Mouse (Mus musculus) limb, embryonic 12.5 days (tissue): ENCODE results near the gene F3. TPM values are rescaled to one million over a fixed set of nuclear protein-coding genes. Genes with fewer than 3 reads are reported as not detected.
"Not testable (repeated sequence)": the region's sequence is repeated elsewhere in the genome, so short reads cannot be mapped to it uniquely, and the experiment has no call there.

Source experiments
- ATAC-seq: fragments of 200-750 bp; cut with Nextera tagmentation; 2 replicates; pipeline ENCODE4 v1.8.0; 2017; ENCODE audit warnings: low read depth, moderate TSS enrichment; ENCODE audit not compliant: insufficient number of reproducible peaks, insufficient read depth, low FRiP score, low TSS enrichment
- H3K27ac ChIP-seq: fragments of 300-500 bp; sonication (generic); 2 replicates; pipeline ENCODE4 v1.5.1; 2016; ENCODE audit warnings: mild to moderate bottlenecking, moderate library complexity
- H3K27me3 ChIP-seq: fragments of 300-500 bp; sonication (generic); 2 replicates; pipeline ENCODE4 v1.6.1; 2016; ENCODE audit warnings: mild to moderate bottlenecking, moderate library complexity
- H3K36me3 ChIP-seq: fragments of 300-500 bp; sonication (generic); 2 replicates; pipeline ENCODE4 v1.6.1; 2016; ENCODE audit warnings: mild to moderate bottlenecking, moderate library complexity
- H3K4me1 ChIP-seq: fragments of 300-500 bp; sonication (generic); replicated peaks from 2 replicates; pipeline ENCODE4 v1.6.1; 2016
- H3K4me2 ChIP-seq: fragments of 300-500 bp; sonication (generic); 2 replicates; pipeline ENCODE4 v1.6.1; 2016; ENCODE audit warnings: mild to moderate bottlenecking, moderate library complexity
- H3K4me3 ChIP-seq: fragments of 300-500 bp; sonication (generic); replicated peaks from 2 replicates; pipeline ENCODE4 v1.5.1; 2016; ENCODE audit warnings: mild to moderate bottlenecking
- H3K9ac ChIP-seq: fragments of 300-500 bp; sonication (generic); replicated peaks from 2 replicates; pipeline ENCODE4 v1.6.1; 2016; ENCODE audit warnings: mild to moderate bottlenecking, moderate library complexity
- H3K9me3 ChIP-seq: fragments of 300-500 bp; sonication (generic); 2 replicates; pipeline ENCODE4 v1.6.1; 2016; ENCODE audit warnings: mild to moderate bottlenecking, moderate library complexity
- WGBS: fragments of 180-500 bp; shearing (Covaris S2); methylation state at CpG from one replicate; pipeline ENCODE4 v1.1.7; 2016; 5-methylcytosine and 5-hydroxymethylcytosine counted together
- polyA plus RNA-seq: library from polyadenylated mRNA; unstranded; fragments of >200 nt; fragmentation: Nextera tagmentation; extraction: Ambion mirVana; gene quantifications from 2 replicates; pipeline ENCODE4 v1.2.1, GENCODE M21; 2016

F3 gene
- polyA plus RNA-seq, 1 experiment from 2014 or later = 7.2 TPM

- no peak for ATAC-seq
- Histone ChIP-seq H3K4me1 (peaks cover 13% of the 10 kb centered on the region; the same call in 1 of the 2 replicates), H3K9ac (no peak overlapping the region), H3K27me3 (no peaks in the 10 kb centered on the region), H3K9me3 (no peaks in the 10 kb centered on the region), H3K4me2 (no peak overlapping the region), H3K4me3 (no peak overlapping the region), H3K36me3 (0 out of 2 replicates have a peak, but pooled peaks cover 6% of the 10 kb centered on the region), H3K27ac (no peak overlapping the region)
- 64% methylated on average over 9 of the region's 9 CpGs for WGBS
Observed at GRCm38 (mm10) chr3:121738742-121739342, 15.5 kb downstream of the F3 start.

DNA sequence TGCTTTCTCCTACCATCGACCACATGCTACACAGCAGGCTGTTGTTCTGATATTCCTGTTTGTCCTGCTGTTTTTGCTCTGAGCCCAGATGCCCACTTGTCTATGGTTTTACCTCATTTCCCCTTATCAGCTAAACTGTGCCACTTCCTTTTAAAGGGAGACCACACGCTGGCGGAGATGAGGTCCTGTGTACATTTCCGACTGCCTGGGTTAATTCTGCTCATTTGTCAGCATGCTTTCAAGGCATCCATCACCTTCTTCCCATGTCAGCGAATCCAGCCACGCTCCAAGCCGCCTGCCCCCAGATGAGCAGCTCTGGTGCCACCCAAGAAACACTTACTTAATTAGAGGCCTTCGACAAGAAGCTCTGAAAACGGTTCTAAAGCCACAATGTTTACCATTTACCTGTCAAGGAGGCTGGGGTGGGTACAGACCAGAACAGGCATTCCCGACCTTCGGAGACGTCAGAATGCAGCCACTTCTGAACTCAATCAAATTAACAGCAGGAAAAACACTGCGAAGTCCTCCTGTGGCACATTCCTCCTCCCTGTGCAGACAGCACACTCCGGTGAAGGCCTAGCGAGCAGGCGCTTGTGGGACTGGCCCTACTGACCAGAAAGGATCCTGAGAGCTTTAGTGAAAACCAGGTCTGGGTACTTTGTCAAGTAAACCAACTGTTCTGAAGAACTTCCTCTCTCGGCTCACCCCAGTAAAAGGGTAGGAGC, 16.3 kb downstream of the F3 start:
- WGBS = 22% methylated on average over 17 of the region's 17 CpGs
- no peak overlapping the region; the same call in 1 of the 2 replicates for H3K9ac ChIP-seq
- H3K4me1 ChIP-seq = peaks cover 13% of the 10 kb centered on the region; the same call in 1 of the 2 replicates
- no peak overlapping the region for H3K4me3 ChIP-seq
- H3K36me3 ChIP-seq = no peaks in the 10 kb centered on the region
- no peak overlapping the region for H3K4me2 ChIP-seq
- ATAC-seq = no peak
- no peaks in the 10 kb centered on the region for H3K27me3 ChIP-seq
- peaks cover 7% of the 10 kb centered on the region; the same call in 1 of the 2 replicates for H3K9me3 ChIP-seq
- no peak overlapping the region for H3K27ac ChIP-seq

- H3K9ac ChIP-seq, H3K4me1 ChIP-seq, H3K27ac ChIP-seq, H3K36me3 ChIP-seq, ATAC-seq, H3K27me3 ChIP-seq, H3K4me3 ChIP-seq, H3K4me2 ChIP-seq: not testable (repeated sequence)
- 89% methylated on average over 4 of the region's 4 CpGs for WGBS
- peaks cover 13% of the 10 kb centered on the region for H3K9me3 ChIP-seq
Observed at GRCm38 (mm10) chr3:121741186-121741848, 18.0 kb downstream of the F3 start.

DNA sequence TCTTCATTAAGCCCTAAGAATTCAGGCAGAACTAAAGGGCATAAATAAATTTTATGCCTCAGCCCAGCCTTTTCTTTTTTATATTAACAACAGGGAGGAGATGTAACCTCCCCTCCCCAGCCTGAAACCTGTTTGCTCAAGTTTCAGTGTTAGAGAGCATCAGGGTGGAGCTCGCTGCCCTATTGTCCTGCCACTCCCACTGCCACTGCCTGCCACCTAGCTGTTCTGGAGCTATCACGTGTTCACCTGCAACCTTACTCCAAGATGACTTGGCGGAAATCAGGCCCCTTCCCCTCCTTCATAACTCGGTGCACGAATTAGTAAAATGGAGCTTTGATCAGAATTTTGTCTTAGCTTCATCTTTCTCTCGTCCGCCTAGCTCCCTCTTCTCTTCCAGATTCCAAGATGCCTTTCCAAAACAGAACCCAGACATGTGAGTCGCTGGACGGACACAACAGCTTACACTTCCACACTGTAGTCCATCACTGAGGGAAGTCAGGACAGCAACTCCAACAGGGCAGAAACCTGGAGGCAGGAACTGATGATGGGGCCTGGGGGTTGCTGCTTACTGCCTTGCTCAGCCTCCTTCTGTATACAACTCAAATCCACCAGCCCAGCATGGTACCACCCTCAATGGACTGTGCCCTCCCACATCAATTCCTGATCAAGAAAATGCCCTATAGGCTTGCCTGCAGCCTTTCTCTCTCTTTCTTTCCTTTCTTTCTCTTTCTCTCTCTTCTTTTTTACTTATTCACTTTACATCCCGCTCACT, 31.2 kb downstream of the F3 start:
- H3K9ac ChIP-seq, H3K4me2 ChIP-seq, H3K27me3 ChIP-seq, H3K4me1 ChIP-seq, H3K4me3 ChIP-seq, ATAC-seq, H3K27ac ChIP-seq, H3K9me3 ChIP-seq: not testable (repeated sequence)
- peaks cover 12% of the 10 kb centered on the region; the same call in 1 of the 2 replicates for H3K36me3 ChIP-seq
- whole genome bisulfite sequencing = 85% methylated on average over 10 of the region's 10 CpGs

GRCm38 (mm10) chr3:121755152-121755551, 31.8 kb downstream of the F3 start:
- Histone ChIP-seq H3K9me3 (no peaks in the 10 kb centered on the region), H3K9ac (no peak overlapping the region), H3K4me2 (no peak overlapping the region), H3K27ac (no peak overlapping the region), H3K36me3 (peaks cover 14% of the 10 kb centered on the region; the same call in 1 of the 2 replicates), H3K27me3 (no peaks in the 10 kb centered on the region), H3K4me1 (no peaks in the 10 kb centered on the region), H3K4me3 (no peak overlapping the region)
- ATAC-seq = no peak
- WGBS = 74% methylated on average over 3 of the region's 3 CpGs

- Histone ChIP-seq H3K9me3 (no peaks in the 10 kb centered on the region), H3K27me3 (no peaks in the 10 kb centered on the region), H3K4me3 (no peak overlapping the region), H3K27ac (no peak overlapping the region), H3K36me3 (peaks cover 24% of the 10 kb centered on the region; the same call in 1 of the 2 replicates), H3K9ac (no peak overlapping the region), H3K4me2 (no peak overlapping the region), H3K4me1 (no peaks in the 10 kb centered on the region)
- WGBS = 52% methylated on average over 7 of the region's 7 CpGs
- ATAC-seq = no peak
Observed at GRCm38 (mm10) chr3:121758373-121758772, 35.0 kb downstream of the F3 start.

DNA sequence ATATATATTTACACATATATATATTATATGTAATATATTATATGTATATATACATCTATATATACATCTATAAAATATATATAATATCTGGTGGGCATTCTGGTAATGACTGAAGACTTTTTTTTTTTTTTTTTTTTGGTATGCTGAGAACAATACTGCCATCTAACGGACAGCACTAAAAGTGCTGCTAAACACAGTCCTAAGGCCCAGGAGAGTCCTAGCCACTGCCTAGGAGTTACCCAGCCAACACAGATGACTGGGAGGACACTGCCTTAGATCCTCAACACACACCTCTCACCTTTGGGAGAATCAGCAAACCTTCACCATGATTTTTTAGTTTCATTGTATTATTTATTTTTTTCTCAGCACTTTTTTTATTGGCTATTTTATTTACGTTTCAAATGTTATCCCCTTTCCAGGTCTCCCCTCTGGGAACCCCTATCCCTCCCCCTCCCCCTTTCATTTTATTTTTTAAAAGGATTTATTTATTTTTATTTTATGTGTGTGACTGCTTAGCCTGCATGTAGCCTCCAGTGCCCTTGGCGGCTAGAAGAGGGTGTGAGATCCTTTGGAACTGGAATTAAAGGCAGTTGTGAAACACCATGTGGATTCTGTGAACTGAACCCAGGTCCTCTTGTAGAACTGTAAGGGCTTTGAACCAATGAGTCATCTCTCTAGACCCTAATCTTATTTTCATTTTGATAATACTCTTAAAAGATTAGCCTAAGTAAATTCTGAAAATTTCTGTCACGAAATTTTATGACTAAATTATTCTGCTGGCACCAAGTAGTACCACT, 38.9 kb downstream of the F3 start:
- Histone ChIP-seq H3K4me1 (no peaks in the 10 kb centered on the region), H3K4me2 (no peak overlapping the region), H3K9ac (no peak overlapping the region), H3K36me3 (peaks cover 55% of the 10 kb centered on the region), H3K4me3 (no peak overlapping the region), H3K9me3 (no peaks in the 10 kb centered on the region), H3K27me3 (no peaks in the 10 kb centered on the region), H3K27ac (no peak overlapping the region)
- 62% methylated on average over 4 of the region's 4 CpGs for WGBS
- ATAC-seq = no peak

DNA sequence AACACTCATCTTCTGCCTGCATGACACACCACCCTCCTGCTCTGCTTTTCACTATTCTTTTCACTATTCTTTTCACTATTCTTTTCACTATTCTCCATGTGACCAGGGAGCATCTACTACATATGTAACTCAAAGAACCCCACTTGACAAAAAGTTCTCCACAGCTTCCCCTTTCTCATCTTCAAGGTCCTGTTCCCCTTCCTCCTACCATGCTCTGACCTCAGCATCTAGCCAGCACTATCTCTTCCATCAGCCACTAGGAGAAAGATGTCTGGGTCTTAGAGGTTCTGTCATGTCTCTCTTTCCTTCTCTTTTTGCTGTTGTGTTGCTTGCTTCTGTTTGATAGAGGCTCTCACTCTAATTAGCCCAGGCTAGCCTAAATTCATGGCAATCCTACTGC, 42.7 kb downstream of the F3 start:
- Histone ChIP-seq H3K4me3 (no peak overlapping the region), H3K4me1 (no peaks in the 10 kb centered on the region), H3K36me3 (peaks cover 71% of the 10 kb centered on the region), H3K27ac (no peak overlapping the region), H3K9ac (no peak overlapping the region), H3K27me3 (no peaks in the 10 kb centered on the region), H3K4me2 (no peak overlapping the region), H3K9me3 (no peaks in the 10 kb centered on the region)
- ATAC-seq = no peak

- Histone ChIP-seq H3K9me3 (no peaks in the 10 kb centered on the region), H3K27me3 (no peaks in the 10 kb centered on the region), H3K27ac (no peak overlapping the region), H3K4me2 (no peak overlapping the region), H3K36me3 (peaks cover 74% of the 10 kb centered on the region), H3K4me3 (no peak overlapping the region), H3K4me1 (no peaks in the 10 kb centered on the region), H3K9ac (no peak overlapping the region)
- 92% methylated on average over 5 of the region's 5 CpGs for WGBS
- no peak for ATAC-seq
Observed at GRCm38 (mm10) chr3:121766818-121767217, 43.5 kb downstream of the F3 start.

- ATAC-seq = no peak
- WGBS = 95% methylated on average over 3 of the region's 3 CpGs
- no peak overlapping the region for H3K9ac ChIP-seq
- H3K4me3 ChIP-seq = no peak overlapping the region
- no peaks in the 10 kb centered on the region for H3K27me3 ChIP-seq
- no peaks in the 10 kb centered on the region for H3K9me3 ChIP-seq
- H3K4me2 ChIP-seq = no peak overlapping the region
- peaks cover 79% of the 10 kb centered on the region for H3K36me3 ChIP-seq
- no peak overlapping the region for H3K27ac ChIP-seq
- H3K4me1 ChIP-seq = no peaks in the 10 kb centered on the region
Observed at GRCm38 (mm10) chr3:121768770-121769169, 45.4 kb downstream of the F3 start.
